Mouse (Mus musculus): Measurements from ENCODE around the gene Ubp1. TPM values are rescaled to one million over a fixed set of nuclear protein-coding genes. Genes with fewer than 3 reads are reported as not detected.
A peak's percentile ranks its signal among the peaks of the same experiment; 100 is the strongest.
"Not testable (repeated sequence)": the region's sequence is repeated elsewhere in the genome, so short reads cannot be mapped to it uniquely, and the experiment has no call there.

Gene Ubp1
- polyA plus RNA-seq (2012; rRNA removed): 134 and 165 TPM in 2 replicates

DNA sequence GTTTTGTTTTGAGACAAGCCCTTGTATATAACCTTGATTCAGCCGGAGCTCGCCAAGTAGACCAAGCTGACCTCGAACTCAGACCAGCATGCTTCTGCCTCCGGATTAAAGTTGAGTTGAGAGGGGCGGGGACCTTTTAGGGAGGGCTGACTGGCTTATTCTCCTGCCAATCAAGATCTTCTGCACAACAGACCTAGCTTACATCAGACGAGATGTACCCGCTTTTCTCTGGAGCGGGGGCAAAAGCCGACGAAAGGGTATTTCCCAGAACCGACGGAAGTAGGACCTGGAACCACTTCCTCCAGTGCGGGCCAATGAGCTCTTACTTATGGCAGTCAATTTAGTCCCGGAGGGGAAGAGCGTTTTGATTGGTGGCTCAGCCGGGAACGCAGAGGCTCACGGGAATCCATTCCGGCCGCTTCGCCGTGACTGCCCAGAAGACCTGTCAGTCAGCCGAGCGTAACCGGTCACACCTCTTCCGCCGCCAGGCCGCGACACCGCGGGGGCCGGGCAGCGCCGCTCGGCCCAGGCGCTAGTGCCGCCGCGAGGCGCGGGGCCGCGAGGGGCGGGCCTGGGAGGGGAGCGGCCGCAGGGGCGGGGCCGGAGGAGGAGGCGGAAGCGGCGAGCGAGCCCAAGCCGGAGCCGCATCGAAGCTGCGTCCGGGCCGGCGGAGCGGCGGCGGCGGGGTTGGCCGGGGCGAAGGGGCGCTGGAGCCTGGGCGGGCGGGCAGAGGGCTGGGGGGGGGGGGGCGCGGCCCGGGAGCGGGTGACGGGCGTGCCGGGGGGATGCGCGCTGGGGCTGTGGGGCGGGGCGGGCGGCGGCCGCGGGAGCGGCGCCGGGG lies at the start of gene Ubp1:
Gene Ubp1, plus strand, starts transcription at position 401 of the 841 bp plus-strand sequence.
- TF ChIP-seq POLR2A (IDR thresholded peaks at IDR 0.05; ENCODE audit: borderline replicate concordance, extremely low read depth, insufficient read depth, insufficient read length, poor library complexity, severe bottlenecking): peak; percentile 72
- TF ChIP-seq CTCF (IDR thresholded peaks at IDR 0.05; ENCODE audit: borderline replicate concordance, extremely low read depth, insufficient read depth, insufficient read length): no peak
- peak; percentile 100 for DNase-seq (ENCODE audit: low read depth)

DNA sequence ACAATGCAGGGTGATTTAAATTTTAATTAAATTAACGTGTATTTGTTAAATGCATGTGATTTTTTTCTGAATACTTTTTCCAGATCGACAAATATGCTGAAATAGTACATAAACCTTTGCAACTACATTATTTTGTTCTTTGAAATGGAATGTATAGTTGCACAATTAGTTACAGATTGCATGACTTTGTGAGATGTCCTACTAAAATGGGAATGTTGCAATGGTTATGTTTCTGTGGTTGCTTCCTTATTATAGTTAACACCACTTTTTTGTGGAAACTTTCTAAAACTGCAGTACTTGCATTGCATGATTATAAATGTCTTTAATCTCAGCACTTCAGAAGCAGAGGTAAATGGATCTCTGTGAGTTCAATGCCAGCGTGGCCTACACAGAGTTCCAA lies 35.8 kb upstream of the Ubp1 start:
- TF ChIP-seq POLR2A (IDR thresholded peaks at IDR 0.05; ENCODE audit: borderline replicate concordance, extremely low read depth, insufficient read depth, insufficient read length, poor library complexity, severe bottlenecking) (no peak), CTCF (IDR thresholded peaks at IDR 0.05; ENCODE audit: borderline replicate concordance, extremely low read depth, insufficient read depth, insufficient read length) (no peak)
- no peak for DNase-seq (ENCODE audit: low read depth)

DNA sequence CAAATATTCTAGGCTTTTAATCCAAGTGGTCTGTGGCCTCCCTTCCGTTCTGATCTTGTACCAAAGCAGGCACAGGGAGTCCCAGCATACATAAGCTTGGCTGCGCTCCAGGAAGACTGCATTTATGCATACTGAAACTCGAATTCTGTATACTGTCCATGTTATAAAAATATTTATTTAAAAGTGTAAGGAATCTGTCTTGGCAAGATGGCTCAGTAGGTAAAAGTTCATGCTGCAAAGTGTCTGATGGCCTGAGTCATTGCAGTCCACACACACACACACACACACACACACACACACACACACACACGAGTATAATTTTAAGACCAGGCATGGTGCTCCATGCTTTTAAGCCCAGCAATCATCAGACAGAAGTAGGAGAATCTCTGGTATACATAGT lies 27.6 kb upstream of the Ubp1 start:
- DNase-seq (ENCODE audit: low read depth): peak; percentile 3
- TF ChIP-seq CTCF (IDR thresholded peaks at IDR 0.05; ENCODE audit: borderline replicate concordance, extremely low read depth, insufficient read depth, insufficient read length) (no peak), POLR2A (IDR thresholded peaks at IDR 0.05; ENCODE audit: borderline replicate concordance, extremely low read depth, insufficient read depth, insufficient read length, poor library complexity, severe bottlenecking) (no peak)

DNA sequence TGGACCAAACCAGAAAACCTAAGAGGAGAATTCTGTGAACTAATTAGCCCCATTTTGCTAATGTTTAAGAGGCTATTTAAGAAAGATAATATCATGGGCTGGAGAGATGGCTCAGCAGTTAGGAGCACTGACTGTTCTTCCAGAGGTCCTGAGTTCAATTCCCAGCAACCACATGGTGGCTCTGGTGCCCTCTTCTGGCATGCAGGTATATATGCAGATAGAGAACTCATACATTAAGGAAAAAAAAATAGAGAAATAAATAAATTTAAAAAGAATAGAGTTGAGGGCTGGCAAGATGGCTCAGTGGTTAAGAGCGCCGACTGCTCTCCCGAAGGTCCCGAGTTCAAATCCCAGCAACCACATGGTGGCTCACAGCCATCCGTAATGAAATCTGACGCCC lies 26.4 kb upstream of the Ubp1 start:
- DNase-seq (ENCODE audit: low read depth): not testable (repeated sequence)

DNA sequence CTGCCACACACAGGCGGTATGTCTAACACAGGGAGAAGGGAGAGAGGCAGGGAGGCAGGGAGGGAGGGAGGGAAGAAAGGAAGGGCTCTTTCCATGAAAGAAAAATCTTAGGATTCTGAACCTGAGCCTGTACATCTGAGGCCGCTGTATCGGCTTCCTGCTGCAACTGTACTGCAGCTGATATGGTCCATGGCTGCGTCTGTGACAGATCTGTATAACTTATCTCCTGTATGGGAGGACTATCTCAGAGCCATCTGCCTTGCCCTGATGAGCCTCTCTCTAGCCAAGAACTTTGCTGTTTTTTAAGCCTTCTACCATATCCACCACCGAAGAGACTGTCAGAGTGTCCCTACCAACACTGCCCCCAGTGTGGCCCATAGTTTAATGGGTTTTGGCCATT lies 14.9 kb upstream of the Ubp1 start:
- TF ChIP-seq CTCF (IDR thresholded peaks at IDR 0.05; ENCODE audit: borderline replicate concordance, extremely low read depth, insufficient read depth, insufficient read length) (no peak), POLR2A (IDR thresholded peaks at IDR 0.05; ENCODE audit: borderline replicate concordance, extremely low read depth, insufficient read depth, insufficient read length, poor library complexity, severe bottlenecking) (no peak)

DNA sequence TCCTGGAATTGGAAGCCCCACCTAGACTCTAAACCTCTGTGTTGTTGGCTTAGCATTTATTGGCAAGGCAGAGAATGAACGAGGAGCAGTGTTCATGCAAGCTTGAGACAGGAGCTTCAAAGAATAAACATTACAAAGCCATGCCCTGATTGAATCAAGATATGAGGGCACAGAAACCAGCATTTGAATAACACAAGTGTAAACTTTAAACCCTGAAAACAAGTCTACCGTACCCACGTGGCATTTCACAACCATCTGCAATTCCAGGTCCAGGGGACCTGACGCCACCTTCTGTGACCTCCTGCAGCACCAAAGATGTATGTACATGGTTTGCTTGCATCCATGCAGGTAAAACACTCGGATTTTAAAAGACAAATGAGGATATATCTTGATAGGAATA lies 8.1 kb upstream of the Ubp1 start:
- no peak for DNase-seq (ENCODE audit: low read depth)
- TF ChIP-seq CTCF (IDR thresholded peaks at IDR 0.05; ENCODE audit: borderline replicate concordance, extremely low read depth, insufficient read depth, insufficient read length) (no peak), POLR2A (IDR thresholded peaks at IDR 0.05; ENCODE audit: borderline replicate concordance, extremely low read depth, insufficient read depth, insufficient read length, poor library complexity, severe bottlenecking) (no peak)

More for the DNA sequence above, 14.9 kb upstream of the Ubp1 start:
- no peak for DNase-seq (ENCODE audit: low read depth)

DNA sequence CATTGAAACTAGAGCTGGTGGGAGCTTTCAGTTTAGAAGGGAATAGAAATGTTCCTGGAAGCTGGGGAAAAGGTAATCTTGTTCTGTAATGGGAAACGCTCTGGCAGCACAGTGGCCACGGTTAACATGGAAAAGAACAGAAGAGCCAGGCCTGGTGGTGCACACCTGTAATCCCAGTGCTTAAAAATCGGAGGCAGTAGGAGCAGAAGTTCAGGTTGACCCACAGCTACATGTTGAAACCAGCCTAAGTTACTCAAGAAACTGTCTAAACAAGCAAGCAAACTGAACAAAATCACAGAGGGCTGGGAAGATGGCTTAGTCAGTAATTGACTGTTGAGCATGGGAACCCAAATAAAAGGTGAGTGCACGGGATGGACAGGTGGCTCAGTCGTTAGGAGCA lies 5.9 kb upstream of the Ubp1 start:
- no peak for DNase-seq (ENCODE audit: low read depth)
- TF ChIP-seq POLR2A (IDR thresholded peaks at IDR 0.05; ENCODE audit: borderline replicate concordance, extremely low read depth, insufficient read depth, insufficient read length, poor library complexity, severe bottlenecking): no peak
- no peak for TF ChIP-seq CTCF (IDR thresholded peaks at IDR 0.05; ENCODE audit: borderline replicate concordance, extremely low read depth, insufficient read depth, insufficient read length)

DNA sequence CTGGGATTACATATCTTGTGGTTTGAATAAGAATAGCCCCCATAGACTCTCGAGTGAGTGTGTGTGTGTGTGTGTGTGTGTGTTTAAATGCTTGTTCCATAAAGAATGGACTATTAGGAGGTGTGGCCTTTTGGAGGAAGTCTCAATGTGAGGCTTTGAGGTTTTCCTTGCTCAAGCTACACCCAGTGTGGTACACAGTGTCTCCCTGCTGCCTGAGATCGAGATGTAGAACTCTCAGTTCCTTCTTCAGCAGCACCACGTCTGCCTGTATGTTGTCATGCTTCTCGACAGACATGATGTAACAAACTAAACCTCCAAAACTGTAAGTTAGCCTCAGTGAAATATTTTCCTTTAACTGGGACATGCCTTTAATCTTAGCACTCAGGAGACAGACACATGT lies 2.1 kb upstream of the Ubp1 start:
- TF ChIP-seq CTCF (IDR thresholded peaks at IDR 0.05; ENCODE audit: borderline replicate concordance, extremely low read depth, insufficient read depth, insufficient read length): no peak
- no peak for TF ChIP-seq POLR2A (IDR thresholded peaks at IDR 0.05; ENCODE audit: borderline replicate concordance, extremely low read depth, insufficient read depth, insufficient read length, poor library complexity, severe bottlenecking)
- no peak for DNase-seq (ENCODE audit: low read depth)

DNA sequence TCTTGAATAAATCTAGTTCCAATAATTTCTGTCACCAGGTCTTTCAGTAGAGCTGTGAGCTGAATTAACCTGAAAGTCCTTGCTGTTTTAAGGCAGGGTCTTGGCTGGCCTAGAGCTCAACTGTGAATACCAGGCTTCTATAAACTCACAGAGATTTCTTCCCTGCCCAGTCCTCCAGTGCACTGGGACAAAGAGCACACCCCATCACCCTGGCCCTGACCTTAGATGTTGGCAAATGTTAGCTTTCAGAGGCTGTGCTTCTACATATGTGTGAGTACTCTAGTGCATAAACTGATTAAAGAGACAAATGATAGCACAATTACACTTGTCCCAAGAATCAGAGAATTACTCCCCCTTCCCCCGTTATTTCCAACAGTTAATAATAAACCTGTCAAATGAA lies 1.1 kb upstream of the Ubp1 start:
- no peak for DNase-seq (ENCODE audit: low read depth)
- TF ChIP-seq CTCF (IDR thresholded peaks at IDR 0.05; ENCODE audit: borderline replicate concordance, extremely low read depth, insufficient read depth, insufficient read length): no peak
- TF ChIP-seq POLR2A (IDR thresholded peaks at IDR 0.05; ENCODE audit: borderline replicate concordance, extremely low read depth, insufficient read depth, insufficient read length, poor library complexity, severe bottlenecking): no peak

DNA sequence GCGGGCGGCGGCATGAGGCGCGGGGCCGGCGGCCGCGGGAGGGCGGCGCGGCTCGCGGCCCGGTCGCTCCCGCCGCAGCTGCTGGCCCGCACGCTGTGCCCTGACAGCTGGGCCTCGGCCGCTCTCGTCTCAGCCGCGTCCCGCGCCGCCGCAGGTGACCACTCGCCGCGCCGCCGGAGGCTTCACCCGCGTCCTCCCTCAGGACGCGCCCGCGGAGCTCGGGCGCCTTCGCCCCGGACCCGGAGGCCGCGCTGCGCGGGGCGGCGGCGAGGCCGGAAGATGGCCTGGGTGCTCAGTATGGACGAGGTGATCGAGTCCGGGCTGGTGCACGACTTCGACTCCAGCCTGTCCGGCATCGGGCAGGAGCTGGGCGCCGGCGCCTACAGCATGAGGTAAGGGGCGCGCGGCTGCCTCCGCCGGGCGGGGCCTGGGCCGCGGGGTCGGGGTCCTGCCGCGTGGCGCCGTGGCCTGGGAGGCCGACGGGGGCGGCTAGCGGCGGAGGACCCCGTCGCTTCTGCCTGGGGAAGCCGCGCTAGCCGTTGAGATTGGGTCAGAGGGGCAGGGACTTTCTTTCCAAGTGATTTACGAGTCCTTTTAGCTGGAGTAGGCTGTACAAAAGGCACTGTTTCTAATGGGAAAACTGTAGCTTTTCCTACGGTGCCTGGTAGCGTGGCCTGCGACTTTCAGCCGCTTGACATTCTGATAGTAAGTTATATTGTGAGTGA lies 803 bp downstream of the Ubp1 start:
- TF ChIP-seq POLR2A (IDR thresholded peaks at IDR 0.05; ENCODE audit: borderline replicate concordance, extremely low read depth, insufficient read depth, insufficient read length, poor library complexity, severe bottlenecking): no peak
- TF ChIP-seq CTCF (IDR thresholded peaks at IDR 0.05; ENCODE audit: borderline replicate concordance, extremely low read depth, insufficient read depth, insufficient read length): no peak
- DNase-seq (ENCODE audit: low read depth): peak; percentile 14

DNA sequence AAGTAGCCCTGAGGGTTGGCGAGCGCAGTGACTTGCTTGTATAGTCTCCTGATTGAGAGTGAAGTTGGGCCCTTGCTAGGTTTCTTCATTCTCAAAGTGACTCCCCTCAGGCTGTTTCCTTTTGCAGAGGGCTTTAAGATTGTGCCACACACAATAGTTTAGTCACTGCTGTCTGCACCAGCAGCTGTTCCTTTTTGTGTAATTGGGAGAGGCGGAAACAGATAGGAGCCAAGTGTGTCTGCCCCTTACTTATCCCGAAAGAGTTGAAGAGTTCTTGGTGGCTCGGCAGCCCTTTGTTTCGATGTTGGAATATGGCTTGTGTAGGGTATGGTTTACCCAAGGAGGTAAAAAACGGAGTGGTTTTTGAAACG lies 1.4 kb downstream of the Ubp1 start:
- TF ChIP-seq CTCF (IDR thresholded peaks at IDR 0.05; ENCODE audit: borderline replicate concordance, extremely low read depth, insufficient read depth, insufficient read length) (no peak), POLR2A (IDR thresholded peaks at IDR 0.05; ENCODE audit: borderline replicate concordance, extremely low read depth, insufficient read depth, insufficient read length, poor library complexity, severe bottlenecking) (no peak)
- peak; percentile 46 for DNase-seq (ENCODE audit: low read depth)

DNA sequence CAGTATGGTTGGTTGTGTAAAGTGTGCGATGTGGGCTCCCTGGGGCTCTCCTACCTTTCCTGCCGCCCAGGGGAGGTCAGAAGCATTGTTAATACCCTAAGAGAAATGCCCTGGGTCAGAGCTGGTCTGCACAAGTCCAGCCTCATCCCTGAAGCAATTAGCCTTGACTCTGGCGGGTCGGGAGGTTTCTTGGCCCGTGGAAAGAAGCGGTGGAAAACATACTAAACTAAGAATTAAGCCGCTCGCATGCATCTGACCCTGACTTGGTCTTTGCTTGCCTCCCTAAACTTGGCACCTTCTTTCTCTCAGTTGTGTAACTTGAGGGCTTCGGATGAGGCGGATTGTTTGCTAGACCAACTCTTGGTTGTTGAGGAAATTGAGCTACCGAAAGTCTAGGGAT lies 1.8 kb downstream of the Ubp1 start:
- DNase-seq (ENCODE audit: low read depth): no peak
- TF ChIP-seq CTCF (IDR thresholded peaks at IDR 0.05; ENCODE audit: borderline replicate concordance, extremely low read depth, insufficient read depth, insufficient read length): no peak
- no peak for TF ChIP-seq POLR2A (IDR thresholded peaks at IDR 0.05; ENCODE audit: borderline replicate concordance, extremely low read depth, insufficient read depth, insufficient read length, poor library complexity, severe bottlenecking)
